Mouse (Mus musculus): ENCODE measurements at regions not wholly inside any gene's neighbourhood (a gene's known extent, or its start where the extent isn't known, plus 50 kb on each side); places are given as distances from the start of the nearest gene placed in this dataset.

DNA sequence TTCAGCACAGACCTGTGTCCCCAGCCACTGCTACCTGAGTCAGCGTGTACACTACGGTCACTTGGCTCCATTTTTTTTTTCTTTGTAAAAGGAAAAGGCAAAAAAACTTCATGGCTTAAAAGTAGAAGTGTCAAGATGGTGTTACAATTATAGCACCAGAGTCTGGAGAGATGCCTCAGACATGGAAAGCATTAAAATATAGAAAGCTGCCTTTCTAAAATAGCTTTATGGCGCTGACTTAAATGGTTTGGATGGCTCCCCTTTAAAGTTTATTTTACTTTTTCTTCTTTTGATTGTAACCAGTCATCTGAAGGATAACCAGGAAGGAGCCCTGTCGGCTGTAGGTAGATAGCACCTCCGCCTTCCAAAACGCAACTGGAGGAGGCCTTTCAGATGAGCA, 79.0 kb upstream of the Jade1 start:
- no peak for DNase-seq (ENCODE audit: low spot score)

- DNase-seq (ENCODE audit: low spot score): no peak
Measured at GRCm38 (mm10) chr3:41472586-41472985, 82.9 kb upstream of the Jade1 start.

DNA sequence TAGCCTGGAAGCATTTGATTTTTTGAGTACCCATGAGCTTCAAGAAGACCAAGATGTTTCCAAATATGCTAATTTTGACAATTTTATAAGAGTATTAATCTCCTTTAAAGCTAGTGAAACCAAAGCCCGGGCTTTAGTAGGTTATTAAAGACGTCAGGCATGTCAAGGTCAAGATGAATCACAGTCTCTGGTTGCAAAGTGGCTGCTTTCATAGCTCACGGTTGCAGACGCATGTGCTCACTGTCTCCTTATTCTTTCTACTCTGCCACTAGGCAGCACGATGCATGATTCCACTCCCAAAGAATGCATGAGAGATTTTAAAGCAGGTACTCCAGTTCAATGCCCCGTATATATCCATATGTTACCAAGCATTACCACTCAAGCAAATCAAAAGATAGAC, 86.4 kb upstream of the Jade1 start:
- DNase-seq (ENCODE audit: low spot score): no peak

- DNase-seq (ENCODE audit: low spot score): no peak
Measured at GRCm38 (mm10) chr3:41467857-41468256, 87.7 kb upstream of the Jade1 start.

DNA sequence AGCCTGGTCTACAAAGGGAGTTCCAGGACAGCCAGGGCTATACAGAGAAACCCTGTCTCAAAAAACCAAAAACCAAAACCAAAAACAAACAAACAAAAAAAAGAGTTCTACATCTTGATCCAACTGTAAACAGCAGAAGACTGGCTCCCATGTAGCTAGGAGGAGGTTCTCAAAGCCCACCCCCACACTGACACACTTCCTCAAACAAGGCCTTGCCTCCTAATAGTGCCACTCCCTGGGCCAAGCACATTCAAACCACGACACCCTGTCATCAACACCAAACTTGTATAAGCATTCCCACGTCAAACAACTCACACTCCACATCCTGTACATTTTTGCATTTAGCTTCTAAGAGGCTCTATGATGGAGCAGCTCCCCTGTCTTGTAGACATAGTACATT, 89.6 kb upstream of the Jade1 start:
- DNase-seq (ENCODE audit: low spot score): no peak

DNA sequence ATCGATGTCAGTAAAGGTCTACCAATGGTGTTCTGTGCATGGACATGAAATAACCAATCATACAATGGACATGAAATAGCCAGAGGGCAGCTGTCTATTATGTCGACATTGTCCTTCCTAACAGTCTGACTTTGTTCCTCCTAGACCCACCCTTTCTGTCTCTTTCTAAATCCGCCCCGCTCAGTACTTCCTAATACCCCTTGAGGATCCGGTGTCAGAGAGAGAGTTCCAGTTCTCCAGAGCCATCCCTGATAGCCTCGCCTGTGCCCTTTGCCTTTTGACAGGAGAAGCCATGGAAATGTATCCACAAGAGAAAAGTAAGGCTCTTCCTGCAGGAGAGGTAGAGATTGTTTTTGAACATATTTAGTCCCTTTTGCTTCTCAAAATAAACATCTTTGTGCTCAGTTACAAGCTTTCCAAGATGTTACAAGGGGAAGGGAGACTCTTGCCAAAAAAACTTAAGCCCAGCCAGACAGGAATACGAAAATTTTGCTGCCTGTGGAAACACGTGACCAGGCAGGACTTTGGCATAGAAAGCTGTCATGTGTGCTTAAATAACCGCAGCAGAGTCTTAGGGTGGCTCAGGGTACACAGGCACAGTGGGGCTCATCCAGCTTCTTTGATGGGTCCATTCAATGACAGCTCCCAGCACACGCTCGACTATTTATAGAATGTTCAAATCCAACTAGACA, 92.4 kb upstream of the Jade1 start:
- peak; percentile 7 for DNase-seq (ENCODE audit: low spot score)

DNA sequence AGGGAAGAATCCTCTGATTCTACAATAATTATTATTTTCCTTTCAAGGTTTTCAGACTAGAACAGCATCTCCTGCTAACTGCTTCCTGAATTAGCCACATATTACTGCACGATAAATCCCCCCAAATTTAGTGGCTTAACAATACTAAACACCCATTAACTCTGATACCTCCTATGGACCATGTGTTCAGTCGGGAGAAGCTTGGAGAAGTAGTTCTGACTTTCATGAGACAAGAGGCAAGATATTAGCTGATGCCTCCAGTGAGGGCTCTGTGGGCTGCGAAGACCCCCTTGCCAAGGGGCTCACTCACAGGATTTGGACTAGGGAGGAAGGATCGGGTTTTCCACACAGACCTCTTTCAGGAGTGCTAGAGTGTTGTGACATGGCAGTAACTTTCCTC, 95.4 kb upstream of the Jade1 start:
- no peak for DNase-seq (ENCODE audit: low spot score)

DNA sequence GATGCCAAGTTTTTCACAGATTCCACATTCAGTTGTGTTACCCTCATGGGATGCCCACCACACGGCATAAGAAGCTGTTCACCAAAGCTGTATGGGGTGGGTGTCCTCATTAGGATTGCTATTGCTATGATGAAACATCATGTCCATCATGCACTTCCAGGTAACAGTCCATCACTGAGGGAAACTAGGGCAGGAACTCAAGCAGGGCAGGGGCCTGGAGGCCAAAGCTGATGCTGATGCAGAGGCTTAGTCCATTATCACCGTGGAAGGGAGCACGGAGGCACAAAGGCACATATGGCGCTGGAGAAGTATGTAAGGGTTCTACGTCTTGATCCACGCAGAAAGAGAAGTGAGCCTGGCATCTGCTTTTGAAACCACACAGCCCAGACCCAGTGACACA, 97.4 kb upstream of the Jade1 start:
- DNase-seq (ENCODE audit: low spot score): no peak

- no peak for DNase-seq (ENCODE audit: low spot score)
Measured at GRCm38 (mm10) chr3:41453525-41453924, 102.0 kb upstream of the Jade1 start.

- DNase-seq (ENCODE audit: low spot score): no peak
Measured at GRCm38 (mm10) chr3:41452716-41453090, 102.8 kb upstream of the Jade1 start.

GRCm38 (mm10) chr3:41452020-41452715, 103.4 kb upstream of the Jade1 start:
- DNase-seq (ENCODE audit: low spot score): peak; percentile 48

- DNase-seq (ENCODE audit: low spot score): no peak
Measured at GRCm38 (mm10) chr3:41450696-41451095, 104.8 kb upstream of the Jade1 start.

GRCm38 (mm10) chr3:41444243-41444753, 111.2 kb upstream of the Jade1 start:
- no peak for DNase-seq (ENCODE audit: low spot score)

GRCm38 (mm10) chr3:41436238-41436637, 119.3 kb upstream of the Jade1 start:
- no peak for DNase-seq (ENCODE audit: low spot score)

DNA sequence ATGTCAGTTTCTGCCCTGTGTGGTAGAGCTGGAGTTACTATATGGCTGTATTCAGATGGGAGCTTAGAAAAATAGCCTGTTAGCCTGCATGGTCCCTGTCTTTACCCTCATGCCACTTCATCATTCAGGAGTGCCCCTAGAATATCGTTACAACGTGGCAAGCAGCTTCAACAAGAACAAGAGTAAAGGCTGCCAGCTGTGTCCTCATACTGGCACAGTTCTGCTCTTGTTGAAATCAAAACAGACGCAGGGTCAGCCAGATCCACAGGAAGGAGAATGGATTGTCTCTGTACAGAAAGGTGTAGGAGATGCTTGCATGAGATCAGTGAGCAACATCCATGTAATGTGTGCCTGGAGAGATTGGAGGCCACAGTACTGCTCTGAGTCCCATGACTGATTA, 122.4 kb upstream of the Jade1 start:
- no peak for DNase-seq (ENCODE audit: low spot score)

DNA sequence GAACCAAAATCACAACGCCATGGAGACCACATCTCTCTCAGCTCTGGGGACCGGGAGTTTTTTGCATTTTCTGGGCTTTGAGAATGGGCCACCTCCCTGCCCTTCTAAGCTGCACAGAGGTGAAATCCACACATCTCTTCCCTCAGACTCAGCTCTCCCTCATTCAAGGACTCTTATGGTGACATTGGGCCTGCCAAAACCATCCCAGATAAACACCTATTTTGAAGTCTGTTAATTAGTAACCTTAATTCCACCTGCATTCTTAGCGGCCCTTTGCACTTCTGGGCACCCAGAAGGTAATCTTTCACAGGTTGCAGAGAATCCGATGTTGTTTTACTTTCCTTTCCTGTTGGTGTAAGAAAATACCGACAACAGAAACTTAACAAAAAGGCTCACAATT, 123.2 kb upstream of the Jade1 start:
- no peak for DNase-seq (ENCODE audit: low spot score)

GRCm38 (mm10) chr3:41430191-41430590, 125.3 kb upstream of the Jade1 start:
- peak; percentile 29 for DNase-seq (ENCODE audit: low spot score)

DNA sequence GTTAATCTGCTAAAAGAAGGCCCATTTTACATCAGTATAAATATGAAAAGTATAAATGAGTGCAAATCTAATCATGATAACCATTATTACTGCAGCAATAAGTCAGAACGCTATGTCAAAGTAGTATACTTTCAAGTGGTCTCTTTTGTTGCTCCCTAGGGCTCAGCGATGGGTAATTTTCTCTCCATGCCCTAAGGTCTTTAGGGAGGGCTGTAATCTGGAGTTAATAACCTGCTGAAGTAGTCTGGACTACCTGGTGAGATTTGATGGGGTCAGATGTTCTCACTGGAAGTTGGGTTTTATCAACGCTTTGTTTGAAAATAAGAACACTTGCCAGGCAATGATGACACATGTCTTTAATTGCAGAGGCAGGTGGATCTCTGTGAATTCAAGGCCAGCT, 128.6 kb upstream of the Jade1 start:
- DNase-seq (ENCODE audit: low spot score): no peak

DNA sequence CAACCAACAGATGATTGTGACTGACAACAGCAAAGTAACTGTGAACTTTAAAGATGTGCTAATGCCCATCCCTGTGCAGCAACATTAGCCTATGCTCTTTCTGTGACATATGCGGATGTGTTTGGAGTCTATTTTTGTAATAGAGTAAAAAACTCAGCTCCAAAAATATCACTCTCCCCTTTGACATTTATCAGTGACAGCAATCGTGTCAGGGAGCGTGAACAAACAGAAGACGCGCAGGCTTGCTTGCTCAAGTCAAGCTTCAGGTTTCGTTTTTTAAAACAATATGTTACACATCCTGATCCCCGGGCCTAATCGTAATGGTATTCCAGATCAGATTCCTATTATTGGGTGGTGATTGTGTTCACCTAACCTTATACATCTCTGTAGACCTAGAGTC, 129.7 kb upstream of the Jade1 start:
- no peak for DNase-seq (ENCODE audit: low spot score)

DNA sequence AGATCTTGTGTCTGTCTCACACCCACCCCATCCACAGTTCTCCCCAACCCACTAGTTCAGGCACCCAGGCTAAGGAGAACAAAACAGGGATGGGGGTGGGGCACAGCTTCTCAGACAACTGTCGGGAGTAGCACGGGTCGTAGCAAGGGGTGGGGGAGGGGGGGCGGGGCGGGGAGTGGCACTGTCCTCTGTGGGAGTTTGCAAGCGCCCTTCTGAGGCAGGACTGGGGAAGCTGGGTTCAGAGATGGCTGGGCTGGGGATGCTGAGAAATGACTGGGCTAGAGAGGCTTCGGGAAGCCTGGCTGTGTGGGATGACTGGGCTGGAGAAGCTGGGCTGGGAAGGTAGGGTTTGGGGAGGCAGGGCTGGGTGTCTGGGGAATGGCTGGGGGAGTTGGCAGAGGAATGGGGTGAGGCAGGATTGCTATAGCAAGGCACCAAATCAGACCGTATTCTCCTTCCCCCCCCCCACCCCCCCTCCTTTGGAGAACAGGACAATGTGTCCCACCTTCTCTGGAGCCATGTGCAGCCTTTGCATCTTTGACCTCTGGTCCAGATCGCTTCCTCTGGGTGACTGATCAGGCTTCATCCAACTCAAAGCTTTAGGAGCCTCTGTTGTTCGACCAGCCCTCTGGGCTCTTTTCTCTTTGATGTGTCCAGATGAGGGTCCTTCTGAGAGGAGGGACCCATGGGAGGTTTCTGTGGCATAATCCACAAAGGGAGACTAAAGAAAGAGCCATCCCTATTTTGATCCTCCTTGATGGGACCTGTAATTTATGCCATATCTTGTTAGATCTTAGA, 131.2 kb upstream of the Jade1 start:
- no peak for DNase-seq (ENCODE audit: low spot score)

GRCm38 (mm10) chr3:41423630-41424029, 131.9 kb upstream of the Jade1 start:
- no peak for DNase-seq (ENCODE audit: low spot score)

DNA sequence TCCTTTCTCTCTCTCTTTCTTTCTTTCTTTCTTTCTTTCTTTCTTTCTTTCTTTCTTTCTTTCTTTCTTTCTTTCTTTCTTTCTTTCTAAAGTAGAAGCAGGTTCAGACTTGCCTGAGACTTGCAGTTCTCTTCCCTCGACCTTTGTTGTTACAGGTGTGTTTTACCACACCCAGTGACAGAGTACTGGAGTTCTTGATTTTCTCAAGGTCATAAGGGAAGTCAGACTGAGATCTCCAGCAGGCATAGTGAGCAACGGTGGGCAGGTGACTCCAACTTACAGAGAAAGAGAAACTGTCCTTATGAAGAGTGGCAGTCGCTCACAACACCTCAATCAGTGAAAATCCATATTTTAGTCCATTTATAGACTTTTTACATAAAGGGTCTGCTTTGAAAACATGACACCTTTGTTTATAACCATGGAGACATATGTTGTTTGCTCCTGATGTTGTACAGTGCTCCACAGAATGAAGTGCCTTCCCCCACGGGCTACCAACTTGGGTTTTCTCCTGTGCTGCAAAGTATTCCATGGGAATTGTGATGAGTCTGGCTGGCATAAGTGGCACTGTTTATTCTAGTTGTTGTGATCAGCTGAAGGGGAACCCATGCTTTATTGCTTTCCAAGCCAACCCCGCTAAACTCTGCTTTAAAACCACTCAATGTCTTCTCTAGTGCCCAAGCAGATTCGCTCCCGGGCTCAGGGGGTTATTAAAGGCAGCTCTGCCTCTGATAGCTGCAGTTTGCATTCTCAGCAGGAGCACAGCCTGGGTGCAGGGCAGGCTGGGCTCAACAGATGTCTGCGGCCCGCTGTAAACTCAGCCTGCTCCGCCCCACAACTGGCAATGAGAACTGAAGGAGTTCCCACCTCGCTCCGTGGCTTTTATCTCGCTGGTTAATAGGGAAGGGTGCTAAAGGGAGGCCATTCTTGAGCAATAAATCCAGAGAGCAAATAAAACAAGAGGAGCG, 132.6 kb upstream of the Jade1 start:
- no peak for DNase-seq (ENCODE audit: low spot score)

Data from lung, postnatal 25 days (tissue).